Mouse (Mus musculus): ENCODE measurements at regions not wholly inside any gene's neighbourhood (a gene's known extent, or its start where the extent isn't known, plus 50 kb on each side); places are given as distances from the start of the nearest gene placed in this dataset.

DNA sequence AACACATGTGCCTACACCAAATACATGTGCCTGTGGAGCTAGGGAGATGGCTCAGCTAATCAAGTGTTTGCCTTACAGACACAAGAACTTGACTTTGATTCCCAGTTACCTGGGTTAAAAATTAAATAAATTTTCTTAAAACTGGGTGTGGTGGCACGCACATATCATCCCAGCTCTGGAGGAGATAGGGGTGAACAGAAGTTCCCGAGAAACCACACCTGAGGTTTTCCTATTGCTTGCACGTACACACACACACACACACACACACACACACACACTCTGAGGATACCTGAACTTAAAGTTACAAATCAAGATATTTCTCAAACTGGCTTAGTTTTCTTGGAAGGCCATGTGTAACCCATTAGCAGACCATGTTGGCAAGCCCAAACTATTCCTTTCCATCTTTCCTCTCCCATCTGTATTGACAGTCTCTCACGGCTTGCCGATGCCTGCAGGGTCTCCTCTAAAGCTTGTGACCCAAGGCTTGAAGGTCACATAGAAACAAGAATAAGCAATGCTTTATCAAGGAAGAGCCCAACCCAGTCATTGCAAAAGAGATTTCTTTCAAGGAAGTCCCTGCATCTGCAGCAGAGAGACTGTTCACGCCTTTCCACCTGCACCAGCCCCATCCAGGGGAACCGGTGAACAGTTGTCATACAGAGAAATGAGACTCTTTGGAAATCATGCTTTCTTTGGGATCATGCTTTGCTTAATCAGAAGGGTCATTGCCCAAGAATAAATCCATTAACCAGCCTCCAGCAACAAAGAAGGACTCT lies 129.9 kb downstream of the Cyp26b1 start:
- Histone ChIP-seq H3K4me1 (ENCODE audit: control insufficient read depth, insufficient read depth, low read length) (no peaks in the 10 kb centered on the region), H3K27ac (ENCODE audit: low read depth, low read length) (no peak overlapping the region), H3K9me3 (ENCODE audit: control insufficient read depth, low read length) (no peaks in the 10 kb centered on the region), H3K36me3 (ENCODE audit: control insufficient read depth, insufficient read depth, low read length) (no peaks in the 10 kb centered on the region), H3K27me3 (ENCODE audit: control insufficient read depth, insufficient read depth, low read length) (no peaks in the 10 kb centered on the region), H3K4me2 (ENCODE audit: low read depth, low read length) (no peak overlapping the region), H3K9ac (replicated peaks; ENCODE audit: low read depth, low read length) (no peak overlapping the region), H3K4me3 (ENCODE audit: low read depth, low read length) (no peak overlapping the region)
- 90% methylated on average over 7 of the region's 7 CpGs for WGBS
- no peak for ATAC-seq (ENCODE audit: low read depth)

DNA sequence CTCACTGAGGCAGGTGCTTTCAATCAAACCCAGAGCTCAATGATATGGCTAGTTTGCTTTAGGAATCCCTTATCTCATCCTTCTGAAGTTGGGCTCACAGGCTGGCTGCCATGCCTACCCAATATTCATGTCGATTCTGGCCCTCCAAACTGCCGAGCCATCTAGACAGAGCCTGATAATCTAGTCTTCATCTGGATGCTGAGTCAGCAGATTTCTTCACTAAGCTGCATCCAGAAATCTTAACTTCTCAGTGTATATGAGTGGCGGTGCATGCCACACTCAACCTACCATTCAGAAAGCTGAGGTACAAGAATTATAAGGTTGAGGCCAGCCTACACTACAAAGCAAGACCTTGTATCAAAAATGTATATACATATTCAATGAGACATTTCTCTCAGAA lies 136.9 kb downstream of the Cyp26b1 start:
- H3K4me3 ChIP-seq (ENCODE audit: low read depth, low read length), result no peak overlapping the region
- 91% methylated on average over 3 of the region's 3 CpGs for WGBS
- no peak for ATAC-seq (ENCODE audit: low read depth)
- H3K9ac ChIP-seq (replicated peaks; ENCODE audit: low read depth, low read length), result no peak overlapping the region
- H3K36me3 ChIP-seq (ENCODE audit: control insufficient read depth, insufficient read depth, low read length), result no peaks in the 10 kb centered on the region
- no peak overlapping the region for H3K4me2 ChIP-seq (ENCODE audit: low read depth, low read length)
- no peaks in the 10 kb centered on the region for H3K27me3 ChIP-seq (ENCODE audit: control insufficient read depth, insufficient read depth, low read length)
- H3K4me1 ChIP-seq (ENCODE audit: control insufficient read depth, insufficient read depth, low read length), result no peaks in the 10 kb centered on the region
- no peaks in the 10 kb centered on the region for H3K9me3 ChIP-seq (ENCODE audit: control insufficient read depth, low read length)
- no peak overlapping the region for H3K27ac ChIP-seq (ENCODE audit: low read depth, low read length)

GRCm38 (mm10) chr6:84445093-84445492 lies 148.6 kb downstream of the Cyp26b1 start:
- H3K9me3 ChIP-seq (ENCODE audit: control insufficient read depth, low read length), result no peaks in the 10 kb centered on the region; the same call in 1 of the 2 replicates
- no peak overlapping the region for H3K4me3 ChIP-seq (ENCODE audit: low read depth, low read length)
- H3K27ac ChIP-seq (ENCODE audit: low read depth, low read length), result no peak overlapping the region
- H3K27me3 ChIP-seq (ENCODE audit: control insufficient read depth, insufficient read depth, low read length), result no peaks in the 10 kb centered on the region
- no peak for ATAC-seq (ENCODE audit: low read depth)
- 76% methylated on average over 4 of the region's 4 CpGs for WGBS
- H3K4me1 ChIP-seq (ENCODE audit: control insufficient read depth, insufficient read depth, low read length), result no peaks in the 10 kb centered on the region
- H3K9ac ChIP-seq (replicated peaks; ENCODE audit: low read depth, low read length), result no peak overlapping the region
- H3K4me2 ChIP-seq (ENCODE audit: low read depth, low read length), result no peak overlapping the region
- H3K36me3 ChIP-seq (ENCODE audit: control insufficient read depth, insufficient read depth, low read length), result no peaks in the 10 kb centered on the region

- no peak overlapping the region for H3K27ac ChIP-seq (ENCODE audit: low read depth, low read length)
- ATAC-seq (ENCODE audit: low read depth), result no peak
- H3K9me3 ChIP-seq (ENCODE audit: control insufficient read depth, low read length), result no peaks in the 10 kb centered on the region; the same call in 1 of the 2 replicates
- H3K4me2 ChIP-seq (ENCODE audit: low read depth, low read length), result no peak overlapping the region
- no peaks in the 10 kb centered on the region for H3K36me3 ChIP-seq (ENCODE audit: control insufficient read depth, insufficient read depth, low read length)
- 87% methylated on average over 1 of the region's 1 CpGs for WGBS
- no peaks in the 10 kb centered on the region for H3K27me3 ChIP-seq (ENCODE audit: control insufficient read depth, insufficient read depth, low read length)
- no peaks in the 10 kb centered on the region for H3K4me1 ChIP-seq (ENCODE audit: control insufficient read depth, insufficient read depth, low read length)
- H3K4me3 ChIP-seq (ENCODE audit: low read depth, low read length), result no peak overlapping the region
- H3K9ac ChIP-seq (replicated peaks; ENCODE audit: low read depth, low read length), result no peak overlapping the region
Observed at GRCm38 (mm10) chr6:84442667-84443066, 151.0 kb downstream of the Cyp26b1 start.

GRCm38 (mm10) chr6:84441721-84442480 lies 151.8 kb downstream of the Cyp26b1 start:
- Histone ChIP-seq H3K4me1 (ENCODE audit: control insufficient read depth, insufficient read depth, low read length) (no peaks in the 10 kb centered on the region), H3K27ac (ENCODE audit: low read depth, low read length) (no peak overlapping the region), H3K36me3 (ENCODE audit: control insufficient read depth, insufficient read depth, low read length) (no peaks in the 10 kb centered on the region), H3K9me3 (ENCODE audit: control insufficient read depth, low read length) (no peaks in the 10 kb centered on the region; the same call in 1 of the 2 replicates), H3K4me3 (ENCODE audit: low read depth, low read length) (no peak overlapping the region), H3K27me3 (ENCODE audit: control insufficient read depth, insufficient read depth, low read length) (no peaks in the 10 kb centered on the region), H3K4me2 (ENCODE audit: low read depth, low read length) (no peak overlapping the region), H3K9ac (replicated peaks; ENCODE audit: low read depth, low read length) (no peak overlapping the region)
- WGBS, result 80% methylated on average over 5 of the region's 5 CpGs
- ATAC-seq (ENCODE audit: low read depth), result no peak

GRCm38 (mm10) chr6:84436716-84437115 lies 157.0 kb downstream of the Cyp26b1 start:
- 86% methylated on average over 1 of the region's 1 CpGs for WGBS
- Histone ChIP-seq H3K27ac (ENCODE audit: low read depth, low read length) (no peak overlapping the region), H3K36me3 (ENCODE audit: control insufficient read depth, insufficient read depth, low read length) (no peaks in the 10 kb centered on the region), H3K27me3 (ENCODE audit: control insufficient read depth, insufficient read depth, low read length) (no peaks in the 10 kb centered on the region), H3K4me1 (ENCODE audit: control insufficient read depth, insufficient read depth, low read length) (no peaks in the 10 kb centered on the region), H3K9ac (replicated peaks; ENCODE audit: low read depth, low read length) (no peak overlapping the region), H3K4me3 (ENCODE audit: low read depth, low read length) (no peak overlapping the region), H3K4me2 (ENCODE audit: low read depth, low read length) (no peak overlapping the region), H3K9me3 (ENCODE audit: control insufficient read depth, low read length) (no peaks in the 10 kb centered on the region; the same call in 1 of the 2 replicates)
- ATAC-seq (ENCODE audit: low read depth), result no peak

- Histone ChIP-seq H3K27ac (ENCODE audit: low read depth, low read length) (no peak overlapping the region), H3K4me1 (ENCODE audit: control insufficient read depth, insufficient read depth, low read length) (no peaks in the 10 kb centered on the region), H3K36me3 (ENCODE audit: control insufficient read depth, insufficient read depth, low read length) (no peaks in the 10 kb centered on the region), H3K9ac (replicated peaks; ENCODE audit: low read depth, low read length) (no peak overlapping the region), H3K27me3 (ENCODE audit: control insufficient read depth, insufficient read depth, low read length) (no peaks in the 10 kb centered on the region), H3K4me3 (ENCODE audit: low read depth, low read length) (no peak overlapping the region), H3K9me3 (ENCODE audit: control insufficient read depth, low read length) (no peaks in the 10 kb centered on the region), H3K4me2 (ENCODE audit: low read depth, low read length) (no peak overlapping the region)
- 93% methylated on average over 6 of the region's 6 CpGs for WGBS
- no peak for ATAC-seq (ENCODE audit: low read depth)
Observed at GRCm38 (mm10) chr6:84434532-84434931, 159.2 kb downstream of the Cyp26b1 start.

- Histone ChIP-seq H3K9ac (replicated peaks; ENCODE audit: low read depth, low read length) (no peak overlapping the region), H3K27me3 (ENCODE audit: control insufficient read depth, insufficient read depth, low read length) (no peaks in the 10 kb centered on the region), H3K27ac (ENCODE audit: low read depth, low read length) (no peak overlapping the region), H3K9me3 (ENCODE audit: control insufficient read depth, low read length) (no peaks in the 10 kb centered on the region), H3K4me3 (ENCODE audit: low read depth, low read length) (no peak overlapping the region), H3K4me1 (ENCODE audit: control insufficient read depth, insufficient read depth, low read length) (no peaks in the 10 kb centered on the region), H3K36me3 (ENCODE audit: control insufficient read depth, insufficient read depth, low read length) (no peaks in the 10 kb centered on the region), H3K4me2 (ENCODE audit: low read depth, low read length) (no peak overlapping the region)
- ATAC-seq (ENCODE audit: low read depth), result no peak
- WGBS, result 55% methylated on average over 2 of the region's 2 CpGs
Observed at GRCm38 (mm10) chr6:84431622-84431955, 162.1 kb downstream of the Cyp26b1 start.

GRCm38 (mm10) chr6:84430925-84431621 lies 162.6 kb downstream of the Cyp26b1 start:
- no peak overlapping the region for H3K9ac ChIP-seq (replicated peaks; ENCODE audit: low read depth, low read length)
- WGBS, result 33% methylated on average over 12 of the region's 12 CpGs

More at GRCm38 (mm10) chr6:84430925-84431621, 162.6 kb downstream of the Cyp26b1 start:
- no peaks in the 10 kb centered on the region for H3K36me3 ChIP-seq (ENCODE audit: control insufficient read depth, insufficient read depth, low read length)
- no peaks in the 10 kb centered on the region for H3K27me3 ChIP-seq (ENCODE audit: control insufficient read depth, insufficient read depth, low read length)
- no peak for ATAC-seq (ENCODE audit: low read depth)
- no peak overlapping the region for H3K27ac ChIP-seq (ENCODE audit: low read depth, low read length)
- H3K9me3 ChIP-seq (ENCODE audit: control insufficient read depth, low read length), result no peaks in the 10 kb centered on the region
- no peak overlapping the region for H3K4me2 ChIP-seq (ENCODE audit: low read depth, low read length)
- no peaks in the 10 kb centered on the region for H3K4me1 ChIP-seq (ENCODE audit: control insufficient read depth, insufficient read depth, low read length)
- no peak overlapping the region for H3K4me3 ChIP-seq (ENCODE audit: low read depth, low read length)

Measured in neural tube, embryonic 14.5 days (tissue).